Mouse (Mus musculus): ENCODE data around the gene Pglyrp4. TPM values are rescaled to one million over a fixed set of nuclear protein-coding genes. Genes with fewer than 3 reads are reported as not detected.

Gene Pglyrp4
- polyA plus RNA-seq, 1 experiment from 2014 or later, result not detected

Other genes starting within 250 kb of the Pglyrp4 start
- gene Snapin, start 235.9 kb upstream of the Pglyrp4 start, polyA plus RNA-seq (2015; fragmentation: Nextera tagmentation; extraction: Ambion mirVana), result 71.5 and 75.1 TPM in 2 replicates
- 90.9 and 98.3 TPM in 2 replicates for gene Chtop, start 217.4 kb upstream of the Pglyrp4 start, polyA plus RNA-seq (2015; fragmentation: Nextera tagmentation; extraction: Ambion mirVana)
- 247 and 315 TPM in 2 replicates for gene S100a1, start 212.5 kb upstream of the Pglyrp4 start, polyA plus RNA-seq (2015; fragmentation: Nextera tagmentation; extraction: Ambion mirVana)
- gene S100a13, start 212.5 kb upstream of the Pglyrp4 start, polyA plus RNA-seq (2015; fragmentation: Nextera tagmentation; extraction: Ambion mirVana), result 73.0 and 94.1 TPM in 2 replicates
- 1.1 and 7.5 TPM in 2 replicates for gene S100a14, start 200.1 kb upstream of the Pglyrp4 start, polyA plus RNA-seq (2015; fragmentation: Nextera tagmentation; extraction: Ambion mirVana)
- gene S100a16, start 189.7 kb upstream of the Pglyrp4 start, polyA plus RNA-seq (2015; fragmentation: Nextera tagmentation; extraction: Ambion mirVana), result 89.3 and 103 TPM in 2 replicates
- gene S100a3, start 166.3 kb upstream of the Pglyrp4 start, polyA plus RNA-seq (2015; fragmentation: Nextera tagmentation; extraction: Ambion mirVana), result 0.08 and 1.7 TPM in 2 replicates
- gene S100a2, start 136.7 kb upstream of the Pglyrp4 start, polyA plus RNA-seq (2015; fragmentation: Nextera tagmentation; extraction: Ambion mirVana), result not detected in 2 replicates
- not detected in 2 replicates for gene Gm42674, start 125.0 kb upstream of the Pglyrp4 start, polyA plus RNA-seq (2015; fragmentation: Nextera tagmentation; extraction: Ambion mirVana)
- 2.8 and 7.5 TPM in 2 replicates for gene S100a4, start 123.1 kb upstream of the Pglyrp4 start, polyA plus RNA-seq (2015; fragmentation: Nextera tagmentation; extraction: Ambion mirVana)
- gene S100a5, start 118.4 kb upstream of the Pglyrp4 start, polyA plus RNA-seq (2015; fragmentation: Nextera tagmentation; extraction: Ambion mirVana), result not detected in 2 replicates
- 48.9 and 70.5 TPM in 2 replicates for gene S100a6, start 114.0 kb upstream of the Pglyrp4 start, polyA plus RNA-seq (2015; fragmentation: Nextera tagmentation; extraction: Ambion mirVana)
- gene S100a7a, start 72.9 kb upstream of the Pglyrp4 start, polyA plus RNA-seq (2015; fragmentation: Nextera tagmentation; extraction: Ambion mirVana), result 0.22 TPM in 1 of 2 replicates, not detected in the other
- gene S100a8, start 57.9 kb upstream of the Pglyrp4 start, polyA plus RNA-seq (2015; fragmentation: Nextera tagmentation; extraction: Ambion mirVana), result 24.9 and 32.7 TPM in 2 replicates
- gene S100a9, start 31.2 kb upstream of the Pglyrp4 start, polyA plus RNA-seq (2015; fragmentation: Nextera tagmentation; extraction: Ambion mirVana), result 15.5 and 16.3 TPM in 2 replicates
- gene Gm5849, start 51.0 kb downstream of the Pglyrp4 start, polyA plus RNA-seq (2015; fragmentation: Nextera tagmentation; extraction: Ambion mirVana), result not detected in 2 replicates